Mouse (Mus musculus) inflammation-experienced regulatory T-cells (primary cell): Measurements from ENCODE around the gene Tbx22. TPM values are rescaled to one million over a fixed set of nuclear protein-coding genes. Genes with fewer than 3 reads are reported as not detected.

Experiments
- polyA plus RNA-seq, 2 experiments: library from polyadenylated mRNA; unstranded; fragments of 100-300 nt; shearing (Covaris generic); gene quantifications; one replicate each; pipeline ENCODE4 v1.2.1; 2017

The Tbx22 gene
- under 1 TPM in 1 of 2 experiments, not detected in 1; 0.10 TPM for polyA plus RNA-seq

DNA sequence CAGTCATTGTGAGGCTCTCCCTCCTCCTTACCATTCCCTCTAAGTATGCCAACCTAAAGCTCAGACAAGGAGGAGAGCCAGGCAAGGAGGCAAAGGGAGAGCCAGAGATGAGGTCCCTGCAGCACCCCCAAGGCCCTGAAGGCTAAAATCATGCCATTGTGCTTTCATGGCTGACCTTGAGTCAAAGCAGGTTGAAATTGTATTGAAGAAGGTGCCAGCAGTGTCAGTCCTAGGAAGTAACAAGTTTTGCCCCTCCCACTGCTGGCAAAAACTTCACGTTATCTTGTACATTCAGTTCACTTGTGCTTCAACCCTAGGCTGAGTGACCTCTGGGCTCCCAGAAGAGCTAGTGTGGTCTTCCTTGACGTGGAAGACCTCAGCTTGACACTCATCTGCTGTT lies at the start of gene Tbx22:
Tbx22 (plus strand) TSS at position 301 of the 400 bp plus-strand sequence.

Other genes with a start within 250 kb of the Tbx22 start
- not detected for gene Tent5d, start 124.6 kb downstream of the Tbx22 start, polyA plus RNA-seq
- gene 2610002M06Rik, start 148.4 kb downstream of the Tbx22 start, polyA plus RNA-seq: 10 to 100 TPM; 21.1 to 22.1 TPM